Mouse (Mus musculus): ENCODE results near the gene Sept4. TPM values are rescaled to one million over a fixed set of nuclear protein-coding genes. Genes with fewer than 3 reads are reported as not detected.

Gene Sept4
- polyA plus RNA-seq, 1 experiment: not detected

- Histone ChIP-seq H3K4me3 (replicated peaks) (no peak overlapping the region), H3K4me1 (no peaks in the 10 kb centered on the region), H3K36me3 (replicated peaks; ENCODE audit: low read length) (no peaks in the 10 kb centered on the region), H3K9me3 (no peaks in the 10 kb centered on the region), H3K27me3 (replicated peaks) (peaks cover 26% of the 10 kb centered on the region)
- no peak for TF ChIP-seq GATA1 (IDR thresholded peaks at IDR 0.05; ENCODE audit: borderline replicate concordance, low read length)
- TF ChIP-seq FLI1 (IDR thresholded peaks at IDR 0.05; ENCODE audit: low read length): no peak
Observed at GRCm38 (mm10) chr11:87553342-87553741, 15.4 kb upstream of the Sept4 start.

DNA sequence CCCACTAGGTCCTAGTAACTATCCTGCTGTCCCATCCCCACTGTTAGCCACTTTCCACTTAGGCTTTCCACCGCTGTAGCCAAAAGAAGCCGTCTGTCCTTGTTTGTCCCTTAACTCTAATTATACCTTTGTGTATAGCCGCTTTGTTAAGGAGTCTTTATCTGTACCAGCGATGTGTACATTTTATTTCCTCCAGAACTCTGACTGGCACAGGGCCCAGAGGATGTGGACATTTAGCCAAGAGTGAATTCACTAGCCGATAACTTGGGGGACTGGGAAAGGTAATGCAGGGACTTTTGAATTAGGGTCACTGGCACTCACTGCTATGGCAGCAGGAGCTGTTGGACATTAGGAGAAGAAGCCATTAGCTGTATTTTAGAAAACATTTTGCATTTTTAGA, 14.3 kb upstream of the Sept4 start:
- Histone ChIP-seq H3K9me3 (no peaks in the 10 kb centered on the region), H3K27me3 (replicated peaks) (peaks cover 22% of the 10 kb centered on the region), H3K4me3 (replicated peaks) (no peak overlapping the region), H3K4me1 (no peaks in the 10 kb centered on the region), H3K36me3 (replicated peaks; ENCODE audit: low read length) (no peaks in the 10 kb centered on the region)
- TF ChIP-seq GATA1 (IDR thresholded peaks at IDR 0.05; ENCODE audit: borderline replicate concordance, low read length) (no peak), FLI1 (IDR thresholded peaks at IDR 0.05; ENCODE audit: low read length) (no peak)

DNA sequence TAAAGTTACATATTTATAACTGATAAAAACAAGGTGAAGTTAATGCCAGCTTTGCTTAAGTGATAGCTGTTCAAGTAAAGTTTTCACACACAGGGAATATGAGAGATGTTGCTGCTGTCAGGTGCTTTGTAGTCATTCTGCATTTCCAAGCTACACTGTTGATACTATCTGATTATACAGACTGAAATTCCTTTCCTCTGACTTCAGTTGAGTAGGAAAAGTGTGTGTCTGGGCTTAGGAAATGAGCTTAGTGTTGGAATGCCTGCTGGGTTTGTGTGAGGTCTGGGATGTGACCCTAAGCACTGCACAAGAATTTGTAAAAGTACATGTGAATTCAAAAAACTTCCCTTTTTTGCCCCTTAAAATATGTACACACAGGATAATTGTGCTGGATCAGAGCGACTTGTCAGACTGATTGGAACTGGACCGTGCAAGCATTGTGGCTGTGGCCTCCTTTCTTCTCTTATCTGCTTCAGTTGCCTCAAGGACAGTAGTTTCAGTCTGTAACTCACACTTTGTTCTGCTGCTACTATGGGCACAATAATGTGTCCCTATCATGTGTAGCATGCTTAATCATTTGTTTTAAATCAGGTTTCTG, 13.5 kb upstream of the Sept4 start:
- Histone ChIP-seq H3K4me3 (replicated peaks) (no peak overlapping the region), H3K36me3 (replicated peaks; ENCODE audit: low read length) (no peaks in the 10 kb centered on the region), H3K27me3 (replicated peaks) (peaks cover 19% of the 10 kb centered on the region), H3K4me1 (no peaks in the 10 kb centered on the region), H3K9me3 (no peaks in the 10 kb centered on the region)
- TF ChIP-seq GATA1 (IDR thresholded peaks at IDR 0.05; ENCODE audit: borderline replicate concordance, low read length) (no peak), FLI1 (IDR thresholded peaks at IDR 0.05; ENCODE audit: low read length) (no peak)

DNA sequence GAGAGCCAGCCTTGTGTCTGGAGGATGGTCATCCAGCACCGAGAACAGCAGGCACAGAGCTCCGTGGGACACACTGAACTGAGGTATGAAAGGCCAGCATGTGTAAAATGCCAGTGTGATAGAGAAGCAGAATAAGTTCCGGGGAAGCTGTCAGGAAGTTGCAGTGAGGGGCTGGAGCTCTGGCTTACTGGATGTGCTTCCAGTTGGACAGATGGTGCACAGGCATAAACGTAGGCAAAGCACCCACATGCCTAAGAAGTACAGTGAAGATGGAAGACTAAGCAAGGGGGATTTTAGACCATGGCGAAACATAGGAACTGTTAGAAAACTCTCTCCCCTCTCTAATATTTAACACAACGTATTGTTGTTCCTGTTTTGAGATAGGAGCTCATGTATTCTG, 7.5 kb upstream of the Sept4 start:
- Histone ChIP-seq H3K4me3 (replicated peaks) (no peak overlapping the region), H3K27me3 (replicated peaks) (peaks cover 24% of the 10 kb centered on the region), H3K9me3 (no peaks in the 10 kb centered on the region), H3K36me3 (replicated peaks; ENCODE audit: low read length) (no peaks in the 10 kb centered on the region), H3K4me1 (no peaks in the 10 kb centered on the region)
- TF ChIP-seq GATA1 (IDR thresholded peaks at IDR 0.05; ENCODE audit: borderline replicate concordance, low read length) (no peak), FLI1 (IDR thresholded peaks at IDR 0.05; ENCODE audit: low read length) (no peak)

GRCm38 (mm10) chr11:87566501-87566900, 2.2 kb upstream of the Sept4 start, which contains the start of gene Gm11492:
Gm11492 (plus strand) TSS chr11:87566653.
- Histone ChIP-seq H3K36me3 (replicated peaks; ENCODE audit: low read length) (no peaks in the 10 kb centered on the region), H3K4me1 (peaks cover 18% of the 10 kb centered on the region), H3K9me3 (peaks cover 7% of the 10 kb centered on the region; the same call in 1 of the 2 replicates), H3K4me3 (replicated peaks) (no peak within 1 kb of the TSS), H3K27me3 (replicated peaks) (peaks cover 52% of the 10 kb centered on the region)
- no peak for TF ChIP-seq FLI1 (IDR thresholded peaks at IDR 0.05; ENCODE audit: low read length)
- TF ChIP-seq GATA1 (IDR thresholded peaks at IDR 0.05; ENCODE audit: borderline replicate concordance, low read length): no peak

DNA sequence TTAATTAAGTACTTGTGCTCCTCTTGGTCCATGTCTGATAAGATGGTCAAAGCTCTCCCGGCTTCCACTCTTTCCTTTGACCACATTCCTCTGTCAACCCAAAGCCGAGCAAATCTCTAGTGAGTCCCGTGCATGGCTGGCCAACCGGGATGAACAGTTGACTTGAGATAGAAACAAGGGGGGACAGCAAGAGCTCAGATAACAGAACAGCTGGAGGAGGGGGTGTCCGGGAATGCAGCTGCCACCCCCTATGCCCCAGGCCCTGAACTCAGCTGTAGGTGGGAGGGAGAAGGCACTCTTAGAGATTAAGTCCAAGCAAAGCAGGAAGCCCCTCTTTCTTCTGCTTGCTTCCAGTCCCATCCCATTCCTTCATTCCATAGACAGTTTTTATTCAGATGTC, 2.0 kb downstream of the Sept4 start:
- Histone ChIP-seq H3K4me3 (replicated peaks) (no peak overlapping the region), H3K36me3 (replicated peaks; ENCODE audit: low read length) (no peaks in the 10 kb centered on the region), H3K9me3 (peaks cover 7% of the 10 kb centered on the region; the same call in 1 of the 2 replicates), H3K27me3 (replicated peaks) (peaks cover 77% of the 10 kb centered on the region), H3K4me1 (peaks cover 20% of the 10 kb centered on the region)
- TF ChIP-seq FLI1 (IDR thresholded peaks at IDR 0.05; ENCODE audit: low read length) (no peak), GATA1 (IDR thresholded peaks at IDR 0.05; ENCODE audit: borderline replicate concordance, low read length) (no peak)

DNA sequence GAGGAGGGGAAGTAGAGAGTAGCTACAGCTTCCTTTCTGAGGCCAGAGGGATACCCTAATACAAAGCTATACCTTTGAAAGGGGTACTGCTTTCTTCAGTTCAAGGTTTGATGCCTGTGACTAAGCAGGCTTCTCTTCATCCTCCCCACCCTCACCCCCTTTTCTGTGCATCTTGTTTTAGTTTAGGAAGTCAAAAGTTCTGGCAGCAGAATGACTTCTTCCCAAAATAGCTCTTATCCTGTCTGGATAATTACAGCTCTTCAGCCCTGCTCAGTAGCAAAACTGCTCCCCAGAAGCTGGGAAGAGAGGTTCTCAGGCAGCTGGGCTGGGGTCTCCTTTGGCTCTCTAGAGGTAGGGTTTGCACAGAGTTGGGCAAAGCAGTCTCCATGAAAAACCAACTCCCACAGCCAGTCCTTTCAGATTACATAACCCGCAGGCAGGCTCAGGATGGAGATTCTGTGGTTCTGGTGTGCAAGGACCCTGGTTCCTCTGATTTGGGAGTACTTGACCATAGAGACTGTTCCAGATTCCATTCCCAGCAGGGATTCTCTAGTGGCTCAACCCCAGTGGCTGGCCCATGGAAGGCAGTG, 2.8 kb downstream of the Sept4 start:
- TF ChIP-seq FLI1 (IDR thresholded peaks at IDR 0.05; ENCODE audit: low read length) (no peak), GATA1 (IDR thresholded peaks at IDR 0.05; ENCODE audit: borderline replicate concordance, low read length) (no peak)
- Histone ChIP-seq H3K36me3 (replicated peaks; ENCODE audit: low read length) (no peaks in the 10 kb centered on the region), H3K4me1 (peaks cover 20% of the 10 kb centered on the region), H3K9me3 (peaks cover 7% of the 10 kb centered on the region; the same call in 1 of the 2 replicates), H3K27me3 (replicated peaks) (peaks cover 82% of the 10 kb centered on the region), H3K4me3 (replicated peaks) (no peak overlapping the region)

DNA sequence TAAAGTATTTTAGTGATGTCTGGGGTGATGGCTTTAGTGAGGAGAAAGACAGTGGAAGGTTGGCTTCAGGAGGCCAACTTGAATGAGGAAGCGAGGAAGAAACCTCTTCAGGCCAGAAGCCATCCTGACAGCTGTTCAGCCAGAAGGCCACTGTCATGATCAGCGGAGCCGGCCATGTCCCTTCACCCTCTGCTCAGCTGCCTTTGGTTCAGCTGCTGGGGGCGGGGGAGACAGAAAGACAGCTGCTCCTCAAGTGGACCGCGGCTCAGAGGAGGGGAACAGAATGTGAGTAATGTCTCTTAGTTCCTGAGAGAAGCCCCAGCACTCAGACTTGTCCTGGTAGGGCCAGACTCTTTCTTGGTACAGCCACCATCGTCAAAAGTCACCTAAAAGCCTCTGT, 5.0 kb downstream of the Sept4 start:
- Histone ChIP-seq H3K9me3 (peaks cover 7% of the 10 kb centered on the region; the same call in 1 of the 2 replicates), H3K4me1 (peaks cover 33% of the 10 kb centered on the region), H3K36me3 (replicated peaks; ENCODE audit: low read length) (no peaks in the 10 kb centered on the region), H3K4me3 (replicated peaks) (no peak overlapping the region), H3K27me3 (replicated peaks) (peaks cover 85% of the 10 kb centered on the region)
- TF ChIP-seq FLI1 (IDR thresholded peaks at IDR 0.05; ENCODE audit: low read length): no peak
- no peak for TF ChIP-seq GATA1 (IDR thresholded peaks at IDR 0.05; ENCODE audit: borderline replicate concordance, low read length)

- TF ChIP-seq GATA1 (IDR thresholded peaks at IDR 0.05; ENCODE audit: borderline replicate concordance, low read length) (no peak), FLI1 (IDR thresholded peaks at IDR 0.05; ENCODE audit: low read length) (no peak)
- H3K36me3 ChIP-seq (replicated peaks; ENCODE audit: low read length): no peaks in the 10 kb centered on the region
- peaks cover 38% of the 10 kb centered on the region for H3K4me1 ChIP-seq
- H3K27me3 ChIP-seq (replicated peaks): peaks cover 87% of the 10 kb centered on the region
- H3K9me3 ChIP-seq: peaks cover 2% of the 10 kb centered on the region; the same call in 1 of the 2 replicates
- H3K4me3 ChIP-seq (replicated peaks): no peak overlapping the region
Observed at GRCm38 (mm10) chr11:87574520-87575180, 5.9 kb downstream of the Sept4 start.

All from megakaryocyte, embryonic 14.5 days (primary cell).